Mouse (Mus musculus): ENCODE results near the gene Glipr1. TPM values are rescaled to one million over a fixed set of nuclear protein-coding genes. Genes with fewer than 3 reads are reported as not detected.

Gene Glipr1
- polyA plus RNA-seq, 1 experiment from 2014 or later = 0.88 TPM

- Histone ChIP-seq H3K4me3 (ENCODE audit: low read depth, low read length) (no peak overlapping the region), H3K36me3 (ENCODE audit: control insufficient read depth, insufficient read depth, low read length) (peaks cover 54% of the 10 kb centered on the region), H3K9me3 (replicated peaks; ENCODE audit: control insufficient read depth, low read length) (no peaks in the 10 kb centered on the region), H3K27ac (ENCODE audit: low read depth, low read length) (no peak overlapping the region), H3K27me3 (replicated peaks; ENCODE audit: control insufficient read depth, insufficient read depth, low read length) (no peaks in the 10 kb centered on the region), H3K4me1 (ENCODE audit: control insufficient read depth, insufficient read depth, low read length) (peaks cover 8% of the 10 kb centered on the region), H3K9ac (ENCODE audit: low read length) (no peak overlapping the region), H3K4me2 (ENCODE audit: low read length) (no peak overlapping the region)
- peak; percentile 72 for DNase-seq (ENCODE audit: low spot score)
- 0 out of 2 replicates have a peak, but pooled peaks have one; percentile 15 for ATAC-seq
- 51% methylated on average over 5 of the region's 5 CpGs for WGBS
Measured at GRCm38 (mm10) chr10:111977584-111977983, 24.8 kb downstream of the Glipr1 start.

- H3K4me3 ChIP-seq (ENCODE audit: low read depth, low read length) = peak within 1 kb of the TSS; percentile 86
- peaks cover 17% of the 10 kb centered on the region; the same call in 1 of the 2 replicates for H3K36me3 ChIP-seq (ENCODE audit: control insufficient read depth, insufficient read depth, low read length)
- H3K9ac ChIP-seq (ENCODE audit: low read length) = peak within 1 kb of the TSS; percentile 79
- H3K9me3 ChIP-seq (replicated peaks; ENCODE audit: control insufficient read depth, low read length) = no peaks in the 10 kb centered on the region
- H3K4me1 ChIP-seq (ENCODE audit: control insufficient read depth, insufficient read depth, low read length) = peaks cover 8% of the 10 kb centered on the region
- H3K27ac ChIP-seq (ENCODE audit: low read depth, low read length) = peak within 1 kb of the TSS; percentile 58
- H3K4me2 ChIP-seq (ENCODE audit: low read length) = peak within 1 kb of the TSS; percentile 79
- peak; percentile 99 for DNase-seq (ENCODE audit: low spot score)
- under 1% methylated on average over 51 of the region's 51 CpGs for whole genome bisulfite sequencing
- ATAC-seq = peak; percentile 99
- H3K27me3 ChIP-seq (replicated peaks; ENCODE audit: control insufficient read depth, insufficient read depth, low read length) = no peaks in the 10 kb centered on the region
Measured at GRCm38 (mm10) chr10:111972542-111973361, 29.7 kb downstream of the Glipr1 start, which contains the start of gene Krr1. TSS of gene Krr1 (plus strand) at chr10:111972664.

- 87% methylated on average over 3 of the region's 3 CpGs for WGBS
- H3K4me1 ChIP-seq (ENCODE audit: control insufficient read depth, insufficient read depth, low read length) = peaks cover 8% of the 10 kb centered on the region
- H3K9me3 ChIP-seq (replicated peaks; ENCODE audit: control insufficient read depth, low read length) = no peaks in the 10 kb centered on the region
- H3K36me3 ChIP-seq (ENCODE audit: control insufficient read depth, insufficient read depth, low read length) = peaks cover 10% of the 10 kb centered on the region; the same call in 1 of the 2 replicates
- no peak overlapping the region for H3K9ac ChIP-seq (ENCODE audit: low read length)
- H3K4me2 ChIP-seq (ENCODE audit: low read length) = peak overlapping the region; percentile 16; the same call in 1 of the 2 replicates
- no peak overlapping the region for H3K4me3 ChIP-seq (ENCODE audit: low read depth, low read length)
- ATAC-seq = peak; percentile 33
- H3K27ac ChIP-seq (ENCODE audit: low read depth, low read length) = no peak overlapping the region
- no peaks in the 10 kb centered on the region for H3K27me3 ChIP-seq (replicated peaks; ENCODE audit: control insufficient read depth, insufficient read depth, low read length)
- no peak for DNase-seq (ENCODE audit: low spot score)
Measured at GRCm38 (mm10) chr10:111971929-111972328, 30.5 kb downstream of the Glipr1 start.

- ATAC-seq = no peak
- 56% methylated on average over 4 of the region's 4 CpGs for WGBS
- Histone ChIP-seq H3K27ac (ENCODE audit: low read depth, low read length) (no peak overlapping the region), H3K9ac (ENCODE audit: low read length) (no peak overlapping the region), H3K4me3 (ENCODE audit: low read depth, low read length) (no peak overlapping the region), H3K9me3 (replicated peaks; ENCODE audit: control insufficient read depth, low read length) (no peaks in the 10 kb centered on the region), H3K36me3 (ENCODE audit: control insufficient read depth, insufficient read depth, low read length) (no peaks in the 10 kb centered on the region), H3K4me2 (ENCODE audit: low read length) (no peak overlapping the region), H3K27me3 (replicated peaks; ENCODE audit: control insufficient read depth, insufficient read depth, low read length) (no peaks in the 10 kb centered on the region), H3K4me1 (ENCODE audit: control insufficient read depth, insufficient read depth, low read length) (no peaks in the 10 kb centered on the region)
- DNase-seq (ENCODE audit: low spot score) = peak; percentile 16
Measured at GRCm38 (mm10) chr10:111966394-111966793, 36.0 kb downstream of the Glipr1 start.

GRCm38 (mm10) chr10:111960459-111960858 lies 42.0 kb downstream of the Glipr1 start:
- Histone ChIP-seq H3K9ac (ENCODE audit: low read length) (no peak overlapping the region), H3K36me3 (ENCODE audit: control insufficient read depth, insufficient read depth, low read length) (no peaks in the 10 kb centered on the region), H3K27ac (ENCODE audit: low read depth, low read length) (no peak overlapping the region), H3K4me2 (ENCODE audit: low read length) (no peak overlapping the region), H3K4me1 (ENCODE audit: control insufficient read depth, insufficient read depth, low read length) (no peaks in the 10 kb centered on the region), H3K27me3 (replicated peaks; ENCODE audit: control insufficient read depth, insufficient read depth, low read length) (no peaks in the 10 kb centered on the region), H3K9me3 (replicated peaks; ENCODE audit: control insufficient read depth, low read length) (no peaks in the 10 kb centered on the region), H3K4me3 (ENCODE audit: low read depth, low read length) (no peak overlapping the region)
- 88% methylated on average over 6 of the region's 6 CpGs for WGBS
- DNase-seq (ENCODE audit: low spot score) (no peak), ATAC-seq (no peak)

GRCm38 (mm10) chr10:111959353-111959752 lies 43.1 kb downstream of the Glipr1 start:
- ATAC-seq (no peak), DNase-seq (ENCODE audit: low spot score) (no peak)
- Histone ChIP-seq H3K9me3 (replicated peaks; ENCODE audit: control insufficient read depth, low read length) (no peaks in the 10 kb centered on the region), H3K4me2 (ENCODE audit: low read length) (no peak overlapping the region), H3K36me3 (ENCODE audit: control insufficient read depth, insufficient read depth, low read length) (no peaks in the 10 kb centered on the region), H3K27ac (ENCODE audit: low read depth, low read length) (no peak overlapping the region), H3K4me3 (ENCODE audit: low read depth, low read length) (no peak overlapping the region), H3K4me1 (ENCODE audit: control insufficient read depth, insufficient read depth, low read length) (no peaks in the 10 kb centered on the region), H3K27me3 (replicated peaks; ENCODE audit: control insufficient read depth, insufficient read depth, low read length) (no peaks in the 10 kb centered on the region), H3K9ac (ENCODE audit: low read length) (no peak overlapping the region)
- 72% methylated on average over 2 of the region's 2 CpGs for WGBS

- no peaks in the 10 kb centered on the region for H3K4me1 ChIP-seq (ENCODE audit: control insufficient read depth, insufficient read depth, low read length)
- DNase-seq (ENCODE audit: low spot score) = no peak
- WGBS = 41% methylated on average over 4 of the region's 4 CpGs
- H3K9ac ChIP-seq (ENCODE audit: low read length) = no peak overlapping the region
- H3K4me3 ChIP-seq (ENCODE audit: low read depth, low read length) = no peak overlapping the region
- no peaks in the 10 kb centered on the region for H3K9me3 ChIP-seq (replicated peaks; ENCODE audit: control insufficient read depth, low read length)
- H3K4me2 ChIP-seq (ENCODE audit: low read length) = no peak overlapping the region
- H3K27ac ChIP-seq (ENCODE audit: low read depth, low read length) = no peak overlapping the region
- ATAC-seq = 0 out of 2 replicates have a peak, but pooled peaks have one; percentile 43
- H3K36me3 ChIP-seq (ENCODE audit: control insufficient read depth, insufficient read depth, low read length) = no peaks in the 10 kb centered on the region
- no peaks in the 10 kb centered on the region for H3K27me3 ChIP-seq (replicated peaks; ENCODE audit: control insufficient read depth, insufficient read depth, low read length)
Measured at GRCm38 (mm10) chr10:111958046-111958421, 44.4 kb downstream of the Glipr1 start.

- H3K36me3 ChIP-seq (ENCODE audit: control insufficient read depth, insufficient read depth, low read length) = no peaks in the 10 kb centered on the region
- DNase-seq (ENCODE audit: low spot score) = peak; percentile 92
- H3K9ac ChIP-seq (ENCODE audit: low read length) = no peak overlapping the region
- no peaks in the 10 kb centered on the region for H3K4me1 ChIP-seq (ENCODE audit: control insufficient read depth, insufficient read depth, low read length)
- H3K9me3 ChIP-seq (replicated peaks; ENCODE audit: control insufficient read depth, low read length) = no peaks in the 10 kb centered on the region
- no peak overlapping the region for H3K27ac ChIP-seq (ENCODE audit: low read depth, low read length)
- no peak overlapping the region for H3K4me3 ChIP-seq (ENCODE audit: low read depth, low read length)
- 67% methylated on average over 10 of the region's 10 CpGs for WGBS
- H3K4me2 ChIP-seq (ENCODE audit: low read length) = no peak overlapping the region
- ATAC-seq = peak; percentile 90
- no peaks in the 10 kb centered on the region for H3K27me3 ChIP-seq (replicated peaks; ENCODE audit: control insufficient read depth, insufficient read depth, low read length)
Measured at GRCm38 (mm10) chr10:111957271-111958045, 45.0 kb downstream of the Glipr1 start.

All from forebrain, embryonic 14.5 days (tissue).